Mouse (Mus musculus) myocyte (in vitro differentiated cells): Measurements from ENCODE around the gene Thada.

ENCODE experiments used
- E2F4 ChIP-seq: IDR thresholded peaks from one replicate; pipeline ENCODE4 v1.6.1; 2011; ENCODE audit warnings: mild to moderate bottlenecking, control low read depth, moderate library complexity; ENCODE audit not compliant: insufficient read depth
- MAX ChIP-seq: IDR thresholded peaks from one replicate; pipeline ENCODE4 v1.6.1; 2011; ENCODE audit warnings: low read depth, mild to moderate bottlenecking, control low read depth
- POLR2A ChIP-seq: IDR thresholded peaks from one replicate; pipeline ENCODE4 v1.6.1; 2011; ENCODE audit warnings: low read depth, mild to moderate bottlenecking, control low read depth, moderate library complexity; ENCODE audit not compliant: insufficient read length
- POLR2AphosphoS2 ChIP-seq: IDR thresholded peaks from one replicate; pipeline ENCODE4 v1.6.1; 2011; ENCODE audit warnings: low read depth, control low read depth; ENCODE audit not compliant: insufficient read length
- SRF ChIP-seq: IDR thresholded peaks from one replicate; pipeline ENCODE4 v1.6.1; 2011; ENCODE audit warnings: low read depth; ENCODE audit not compliant: control insufficient read depth, insufficient read length
- TCF12 ChIP-seq: IDR thresholded peaks from one replicate; pipeline ENCODE4 v1.6.1; 2011; ENCODE audit warnings: mild to moderate bottlenecking, control low read depth; ENCODE audit not compliant: poor library complexity, insufficient read depth, severe bottlenecking
- USF1 ChIP-seq: IDR thresholded peaks from one replicate; pipeline ENCODE4 v1.6.1; 2011; ENCODE audit warnings: low read depth, mild to moderate bottlenecking, control low read depth, moderate library complexity

DNA sequence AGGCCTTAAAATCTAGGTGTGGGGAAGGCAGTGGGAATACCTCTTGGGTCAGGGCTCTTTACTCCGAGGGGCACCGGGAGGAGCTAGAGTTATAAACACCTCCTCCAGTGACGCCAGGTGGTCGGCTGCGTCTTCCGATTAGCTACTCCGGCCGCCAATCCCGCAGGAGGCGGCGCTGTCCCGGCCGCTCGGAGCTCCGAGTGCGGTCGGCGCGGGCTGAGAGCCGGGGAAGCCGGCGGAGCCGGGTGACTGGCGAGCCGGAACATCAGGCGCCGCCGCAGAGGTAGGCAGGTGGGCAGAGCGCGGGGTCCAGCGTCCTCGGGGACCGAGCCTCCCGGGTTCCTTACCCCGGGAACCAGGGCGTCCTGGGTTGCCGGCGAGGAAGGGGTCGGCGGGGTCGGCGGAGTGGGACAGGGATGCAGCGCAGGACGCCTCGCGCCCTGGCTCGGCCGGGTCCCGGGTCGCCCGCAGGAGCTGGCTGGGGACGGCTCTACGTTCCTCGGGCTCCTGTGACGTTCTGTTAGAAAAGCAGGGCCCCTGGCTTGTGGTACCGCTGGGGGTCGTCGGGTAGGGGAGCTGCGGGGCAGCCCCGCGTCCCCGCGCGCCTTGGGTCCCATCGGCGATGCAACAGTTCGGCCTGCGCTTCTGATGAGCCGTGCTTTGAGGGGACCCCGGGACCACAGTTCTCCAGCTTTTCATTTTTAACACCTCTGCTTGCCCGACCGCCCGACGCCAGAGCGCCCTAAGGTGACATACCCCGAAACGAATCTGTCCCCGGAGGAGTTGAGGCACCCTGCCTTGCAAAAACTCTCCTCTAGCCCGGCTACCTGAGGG lies 45.9 kb upstream of the Thada start, which contains the start of gene Plekhh2:
- peak; percentile 78 for TF ChIP-seq POLR2A
- TF ChIP-seq USF1: no peak
- no peak for TF ChIP-seq MAX
- no peak for TF ChIP-seq SRF
- TF ChIP-seq POLR2AphosphoS2: peak; percentile 66
- TF ChIP-seq TCF12: no peak
- TF ChIP-seq E2F4: no peak
